Mouse (Mus musculus): Measurements from ENCODE around the gene Cct5. TPM values are rescaled to one million over a fixed set of nuclear protein-coding genes. Genes with fewer than 3 reads are reported as not detected.

Cct5 gene
- polyA plus RNA-seq (2016; fragmentation: Nextera tagmentation; extraction: Ambion mirVana), result 472 and 504 TPM in 2 replicates

- Histone ChIP-seq H3K9ac (peak within 1 kb of the TSS; percentile 90), H3K4me2 (peak within 1 kb of the TSS; percentile 79), H3K36me3 (peaks cover 20% of the 10 kb centered on the region), H3K4me1 (peaks cover 39% of the 10 kb centered on the region), H3K27me3 (replicated peaks) (no peaks in the 10 kb centered on the region), H3K4me3 (peak within 1 kb of the TSS; percentile 88), H3K9me3 (replicated peaks) (no peaks in the 10 kb centered on the region), H3K27ac (peak within 1 kb of the TSS; percentile 87)
- WGBS (ENCODE audit: insufficient replicate concordance), result under 1% methylated on average over 63 of the region's 63 CpGs
- ATAC-seq, result peak; percentile 85
Measured at GRCm38 (mm10) chr15:31601646-31602374, at the start of gene Cct5, which contains the start of gene Fam173b. Cct5 (minus strand) TSS chr15:31601804. Fam173b (plus strand) TSS chr15:31601852.

DNA sequence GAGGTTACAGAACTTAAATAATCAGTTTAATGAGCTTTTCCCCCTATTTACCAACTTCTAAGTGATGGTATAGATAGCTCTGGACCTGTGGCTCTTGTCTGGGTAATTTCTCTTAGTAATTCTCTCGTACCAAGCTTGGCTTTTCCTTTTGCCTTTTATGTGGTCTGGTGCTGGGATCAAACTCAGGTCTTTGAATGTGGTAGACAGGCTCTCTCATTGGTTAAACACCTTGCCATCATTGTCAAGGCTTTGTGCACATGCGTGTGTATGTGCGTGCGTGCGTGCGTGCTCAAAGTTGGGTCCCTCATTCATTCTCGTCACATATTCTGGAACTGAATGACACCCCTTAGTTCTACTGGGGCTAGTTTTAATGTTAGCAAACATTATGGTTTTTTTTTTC, 49.2 kb upstream of the Cct5 start:
- no peaks in the 10 kb centered on the region for H3K27me3 ChIP-seq (replicated peaks)
- H3K9ac ChIP-seq, result no peak overlapping the region
- H3K9me3 ChIP-seq (replicated peaks), result no peaks in the 10 kb centered on the region
- no peak overlapping the region for H3K4me3 ChIP-seq
- H3K4me1 ChIP-seq, result no peaks in the 10 kb centered on the region
- H3K27ac ChIP-seq, result no peak overlapping the region
- 85% methylated on average over 7 of the region's 7 CpGs for WGBS (ENCODE audit: insufficient replicate concordance)
- H3K36me3 ChIP-seq, result no peaks in the 10 kb centered on the region
- H3K4me2 ChIP-seq, result no peak overlapping the region
- ATAC-seq, result no peak

DNA sequence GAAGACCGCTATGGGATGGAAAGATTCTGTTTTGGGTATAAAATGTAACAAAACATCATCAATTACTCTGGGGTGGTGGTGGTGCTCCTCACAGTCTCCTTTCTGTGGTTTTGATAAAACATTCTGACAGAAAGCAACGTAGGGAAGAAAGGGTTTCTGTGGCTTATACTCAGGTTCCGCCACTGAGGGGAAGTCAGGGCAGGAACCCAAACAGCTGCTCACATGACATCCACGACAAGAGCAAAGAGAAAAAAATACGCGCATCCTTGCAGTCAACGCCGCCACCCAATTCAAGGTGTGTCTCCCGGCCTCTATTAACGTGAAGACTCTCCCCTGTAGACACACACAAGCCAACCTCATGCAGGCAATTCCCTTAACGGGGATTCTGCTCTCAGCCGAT, 48.1 kb upstream of the Cct5 start:
- no peak for ATAC-seq

GRCm38 (mm10) chr15:31647851-31648569, 46.4 kb upstream of the Cct5 start:
- no peaks in the 10 kb centered on the region for H3K4me1 ChIP-seq
- ATAC-seq, result no peak
- 30% methylated on average over 8 of the region's 8 CpGs for WGBS (ENCODE audit: insufficient replicate concordance)
- no peak overlapping the region for H3K9ac ChIP-seq
- no peak overlapping the region for H3K4me3 ChIP-seq
- no peak overlapping the region for H3K27ac ChIP-seq
- H3K36me3 ChIP-seq, result no peaks in the 10 kb centered on the region
- no peak overlapping the region for H3K4me2 ChIP-seq
- H3K27me3 ChIP-seq (replicated peaks), result no peaks in the 10 kb centered on the region
- no peaks in the 10 kb centered on the region for H3K9me3 ChIP-seq (replicated peaks)

More for the DNA sequence above, 48.1 kb upstream of the Cct5 start:
- Histone ChIP-seq H3K9me3 (replicated peaks) (no peaks in the 10 kb centered on the region), H3K4me3 (no peak overlapping the region), H3K27me3 (replicated peaks) (no peaks in the 10 kb centered on the region), H3K9ac (no peak overlapping the region), H3K36me3 (no peaks in the 10 kb centered on the region), H3K27ac (no peak overlapping the region), H3K4me1 (no peaks in the 10 kb centered on the region), H3K4me2 (no peak overlapping the region)
- 60% methylated on average over 12 of the region's 12 CpGs for WGBS (ENCODE audit: insufficient replicate concordance)

- ATAC-seq, result no peak
- 68% methylated on average over 6 of the region's 6 CpGs for WGBS (ENCODE audit: insufficient replicate concordance)
- Histone ChIP-seq H3K36me3 (no peaks in the 10 kb centered on the region), H3K4me2 (no peak overlapping the region), H3K9ac (no peak overlapping the region), H3K27ac (no peak overlapping the region), H3K27me3 (replicated peaks) (no peaks in the 10 kb centered on the region), H3K9me3 (replicated peaks) (no peaks in the 10 kb centered on the region), H3K4me3 (no peak overlapping the region), H3K4me1 (no peaks in the 10 kb centered on the region)
Measured at GRCm38 (mm10) chr15:31647225-31647624, 45.6 kb upstream of the Cct5 start.

DNA sequence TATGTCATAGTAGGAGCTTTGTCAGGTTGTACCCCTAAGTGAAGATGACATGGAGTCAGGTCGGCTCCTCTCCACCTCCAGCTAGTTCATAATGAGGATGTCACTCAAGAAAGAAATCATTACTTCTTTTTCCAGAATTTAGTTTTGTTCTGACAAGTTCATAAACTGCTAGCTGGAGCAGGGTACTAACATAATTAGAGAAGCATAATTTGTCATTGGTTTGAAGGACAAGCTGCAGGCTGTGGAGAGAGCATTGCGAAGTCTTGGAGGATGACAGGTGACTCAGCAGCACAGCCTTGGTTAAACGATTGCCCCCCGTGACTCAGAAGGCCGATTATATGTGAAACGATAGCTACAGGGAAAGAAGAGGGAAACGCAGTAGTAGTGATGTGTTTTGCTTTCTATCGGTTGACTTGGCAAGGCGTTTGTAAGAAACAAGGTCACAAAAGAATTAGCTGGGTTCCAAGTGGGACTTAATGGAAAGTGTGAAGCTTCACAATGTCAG, 34.5 kb upstream of the Cct5 start:
- H3K4me3 ChIP-seq, result no peak overlapping the region
- WGBS (ENCODE audit: insufficient replicate concordance), result 65% methylated on average over 9 of the region's 9 CpGs
- H3K27ac ChIP-seq, result no peak overlapping the region
- H3K27me3 ChIP-seq (replicated peaks), result no peaks in the 10 kb centered on the region
- H3K4me1 ChIP-seq, result no peaks in the 10 kb centered on the region
- no peak for ATAC-seq
- no peaks in the 10 kb centered on the region for H3K36me3 ChIP-seq
- H3K9me3 ChIP-seq (replicated peaks), result no peaks in the 10 kb centered on the region
- no peak overlapping the region for H3K9ac ChIP-seq
- H3K4me2 ChIP-seq, result no peak overlapping the region

- Histone ChIP-seq H3K4me3 (no peak overlapping the region), H3K27me3 (replicated peaks) (no peaks in the 10 kb centered on the region), H3K9ac (no peak overlapping the region), H3K4me2 (no peak overlapping the region), H3K36me3 (no peaks in the 10 kb centered on the region), H3K9me3 (replicated peaks) (no peaks in the 10 kb centered on the region), H3K27ac (no peak overlapping the region), H3K4me1 (no peaks in the 10 kb centered on the region)
- no peak for ATAC-seq
- 65% methylated on average over 6 of the region's 6 CpGs for WGBS (ENCODE audit: insufficient replicate concordance)
Measured at GRCm38 (mm10) chr15:31634582-31634981, 33.0 kb upstream of the Cct5 start.

DNA sequence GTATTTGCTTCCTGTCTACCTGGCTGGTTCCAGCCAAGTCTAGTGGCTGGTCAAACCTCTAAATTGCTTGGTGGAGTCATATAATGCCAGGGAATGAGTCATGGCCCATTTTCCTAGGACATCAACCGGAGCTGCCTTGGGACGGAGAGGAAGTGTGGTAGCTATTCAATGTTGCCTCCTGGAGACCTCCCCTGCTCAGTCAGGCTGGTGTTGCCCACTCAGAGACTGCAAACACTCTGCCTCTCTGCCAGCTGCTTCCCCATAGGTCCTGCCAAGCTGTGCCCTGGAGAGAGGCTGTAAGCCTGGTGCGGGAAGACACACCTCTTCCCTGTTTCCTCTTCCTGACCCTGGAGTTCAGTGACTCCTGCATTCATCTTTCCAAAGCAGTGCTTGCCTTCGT, 30.9 kb upstream of the Cct5 start:
- Histone ChIP-seq H3K4me3 (no peak overlapping the region), H3K27ac (no peak overlapping the region), H3K27me3 (replicated peaks) (no peaks in the 10 kb centered on the region), H3K9ac (no peak overlapping the region), H3K4me2 (no peak overlapping the region), H3K4me1 (no peaks in the 10 kb centered on the region), H3K9me3 (replicated peaks) (no peaks in the 10 kb centered on the region), H3K36me3 (no peaks in the 10 kb centered on the region)
- WGBS (ENCODE audit: insufficient replicate concordance), result 56% methylated on average over 4 of the region's 4 CpGs
- ATAC-seq, result no peak

DNA sequence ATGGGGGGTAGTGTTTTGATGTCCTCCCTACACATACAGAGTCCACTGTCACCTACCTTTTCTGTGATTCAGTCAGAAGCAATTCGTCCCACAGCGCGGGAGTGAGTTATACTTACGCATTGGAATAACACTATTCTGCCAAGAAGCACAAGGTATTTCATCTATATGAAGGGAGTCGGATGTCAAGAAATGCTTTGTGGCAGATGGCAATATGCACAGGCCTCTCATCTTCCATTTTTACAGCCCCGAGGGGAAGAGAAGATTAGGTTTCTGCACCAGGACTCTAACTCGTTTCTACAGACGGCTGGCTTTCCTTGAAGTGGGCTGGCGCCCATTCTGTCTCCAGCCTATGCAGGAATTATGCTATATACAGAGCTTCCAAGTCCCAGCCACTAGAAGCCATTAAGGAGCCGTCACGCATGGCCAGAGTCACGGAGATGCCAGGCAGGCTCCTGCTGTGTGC, 29.8 kb upstream of the Cct5 start:
- H3K9me3 ChIP-seq (replicated peaks), result no peaks in the 10 kb centered on the region
- H3K27ac ChIP-seq, result no peak overlapping the region
- no peaks in the 10 kb centered on the region for H3K36me3 ChIP-seq
- ATAC-seq, result no peak
- no peaks in the 10 kb centered on the region for H3K4me1 ChIP-seq
- no peaks in the 10 kb centered on the region for H3K27me3 ChIP-seq (replicated peaks)
- WGBS (ENCODE audit: insufficient replicate concordance), result 79% methylated on average over 12 of the region's 12 CpGs
- H3K4me2 ChIP-seq, result no peak overlapping the region
- no peak overlapping the region for H3K9ac ChIP-seq
- no peak overlapping the region for H3K4me3 ChIP-seq

- Histone ChIP-seq H3K9me3 (replicated peaks) (no peaks in the 10 kb centered on the region), H3K4me3 (no peak overlapping the region), H3K36me3 (no peaks in the 10 kb centered on the region), H3K9ac (no peak overlapping the region), H3K27ac (no peak overlapping the region), H3K4me2 (no peak overlapping the region), H3K27me3 (replicated peaks) (no peaks in the 10 kb centered on the region), H3K4me1 (no peaks in the 10 kb centered on the region)
- no peak for ATAC-seq
- 63% methylated on average over 3 of the region's 3 CpGs for WGBS (ENCODE audit: insufficient replicate concordance)
Measured at GRCm38 (mm10) chr15:31629556-31629955, 28.0 kb upstream of the Cct5 start.

- Histone ChIP-seq H3K9me3 (replicated peaks) (no peaks in the 10 kb centered on the region), H3K27ac (no peak overlapping the region), H3K36me3 (no peaks in the 10 kb centered on the region), H3K27me3 (replicated peaks) (no peaks in the 10 kb centered on the region), H3K4me1 (no peaks in the 10 kb centered on the region), H3K4me2 (no peak overlapping the region), H3K4me3 (no peak overlapping the region), H3K9ac (no peak overlapping the region)
- 68% methylated on average over 10 of the region's 10 CpGs for WGBS (ENCODE audit: insufficient replicate concordance)
- ATAC-seq, result no peak
Measured at GRCm38 (mm10) chr15:31628180-31628579, 26.6 kb upstream of the Cct5 start.
